Mouse (Mus musculus): ENCODE measurements around the gene Wnt4. TPM values are rescaled to one million over a fixed set of nuclear protein-coding genes. Genes with fewer than 3 reads are reported as not detected.

The Wnt4 gene
- total RNA-seq, 1 experiment: 4.0 TPM

- no peak for DNase-seq (ENCODE audit: low read depth, low spot score)
- no peak overlapping the region for H3K27ac ChIP-seq (ENCODE audit: insufficient read depth, low read depth, low read length, poor library complexity, severe bottlenecking)
Observed at GRCm38 (mm10) chr4:137301635-137302034, 24.3 kb downstream of the Wnt4 start.

GRCm38 (mm10) chr4:137304106-137304505 is 26.8 kb downstream of the Wnt4 start:
- Histone ChIP-seq H3K9me3 (ENCODE audit: control insufficient read depth, insufficient read depth, low read depth, low read length) (no peaks in the 10 kb centered on the region), H3K27ac (ENCODE audit: insufficient read depth, low read depth, low read length, poor library complexity, severe bottlenecking) (no peak overlapping the region), H3K9ac (ENCODE audit: insufficient read depth, low read depth, low read length, poor library complexity, severe bottlenecking) (no peak overlapping the region), H3K4me3 (ENCODE audit: insufficient read depth in 1 of 2, low read depth in 1 of 2, low read length in 2 of 2, poor library complexity in 1 of 2, severe bottlenecking in 1 of 2) (no peak overlapping the region), H3K36me3 (ENCODE audit: control insufficient read depth, insufficient read depth, low read length, poor library complexity, severe bottlenecking) (no peaks in the 10 kb centered on the region), H3K4me1 (ENCODE audit: control insufficient read depth in 2 of 2, insufficient read depth in 2 of 2, low read length in 2 of 2, poor library complexity in 1 of 2) (no peaks in the 10 kb centered on the region)
- no peak for TF ChIP-seq MAFK (IDR thresholded peaks at IDR 0.05; ENCODE audit: insufficient read depth, low read depth, low read length)
- no peak for TF ChIP-seq ZC3H11A (IDR thresholded peaks at IDR 0.05; ENCODE audit: borderline replicate concordance, low read depth, low read length)
- no peak for TF ChIP-seq ZNF384 (IDR thresholded peaks at IDR 0.05; ENCODE audit: low read depth, low read length)
- no peak for TF ChIP-seq CHD2 (IDR thresholded peaks at IDR 0.05; ENCODE audit: low read depth, low read length)
- no peak for TF ChIP-seq HCFC1 (IDR thresholded peaks at IDR 0.05; ENCODE audit: borderline replicate concordance, insufficient read depth, low read length)
- in situ Hi-C loops (cut with MboI; ENCODE audit: low sequenced_read_pairs in 2 of 2, unreplicated experiment in 2 of 2): no loop called here
- no peak for DNase-seq (ENCODE audit: low read depth, low spot score)

More at GRCm38 (mm10) chr4:137301635-137302034, 24.3 kb downstream of the Wnt4 start:
- in situ Hi-C loops (cut with MboI; ENCODE audit: low sequenced_read_pairs in 2 of 2, unreplicated experiment in 2 of 2): no loop called here
- no peak overlapping the region for H3K9ac ChIP-seq (ENCODE audit: insufficient read depth, low read depth, low read length, poor library complexity, severe bottlenecking)
- H3K4me1 ChIP-seq (ENCODE audit: control insufficient read depth in 2 of 2, insufficient read depth in 2 of 2, low read length in 2 of 2, poor library complexity in 1 of 2): no peaks in the 10 kb centered on the region
- H3K36me3 ChIP-seq (ENCODE audit: control insufficient read depth, insufficient read depth, low read length, poor library complexity, severe bottlenecking): no peaks in the 10 kb centered on the region
- TF ChIP-seq MAFK (IDR thresholded peaks at IDR 0.05; ENCODE audit: insufficient read depth, low read depth, low read length) (no peak), HCFC1 (IDR thresholded peaks at IDR 0.05; ENCODE audit: borderline replicate concordance, insufficient read depth, low read length) (no peak), ZNF384 (IDR thresholded peaks at IDR 0.05; ENCODE audit: low read depth, low read length) (no peak), CHD2 (IDR thresholded peaks at IDR 0.05; ENCODE audit: low read depth, low read length) (no peak), ZC3H11A (IDR thresholded peaks at IDR 0.05; ENCODE audit: borderline replicate concordance, low read depth, low read length) (no peak)
- no peak overlapping the region for H3K4me3 ChIP-seq (ENCODE audit: insufficient read depth in 1 of 2, low read depth in 1 of 2, low read length in 2 of 2, poor library complexity in 1 of 2, severe bottlenecking in 1 of 2)
- H3K9me3 ChIP-seq (ENCODE audit: control insufficient read depth, insufficient read depth, low read depth, low read length): no peaks in the 10 kb centered on the region

DNA sequence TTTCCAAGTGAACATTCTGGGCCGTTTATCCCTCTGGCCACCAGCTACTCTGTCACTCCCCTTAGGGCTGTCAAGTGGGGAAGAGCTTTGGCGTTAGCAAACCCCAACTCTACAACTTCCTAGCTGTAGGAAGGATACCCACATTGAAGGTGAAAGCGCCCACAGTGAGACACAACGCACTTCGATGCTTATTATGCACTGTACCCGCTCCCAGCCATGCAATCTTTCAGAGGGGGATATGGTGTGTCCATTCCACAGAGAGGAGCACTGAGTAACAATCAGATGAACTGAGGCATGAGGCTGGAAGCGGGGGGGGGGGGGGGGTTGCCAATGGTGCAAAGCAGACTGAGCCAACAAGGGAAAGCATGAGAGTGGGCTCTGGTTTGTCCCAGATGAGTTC is 27.8 kb downstream of the Wnt4 start:
- Histone ChIP-seq H3K9me3 (ENCODE audit: control insufficient read depth, insufficient read depth, low read depth, low read length) (no peaks in the 10 kb centered on the region), H3K27ac (ENCODE audit: insufficient read depth, low read depth, low read length, poor library complexity, severe bottlenecking) (no peak overlapping the region), H3K36me3 (ENCODE audit: control insufficient read depth, insufficient read depth, low read length, poor library complexity, severe bottlenecking) (no peaks in the 10 kb centered on the region), H3K4me1 (ENCODE audit: control insufficient read depth in 2 of 2, insufficient read depth in 2 of 2, low read length in 2 of 2, poor library complexity in 1 of 2) (no peaks in the 10 kb centered on the region), H3K4me3 (ENCODE audit: insufficient read depth in 1 of 2, low read depth in 1 of 2, low read length in 2 of 2, poor library complexity in 1 of 2, severe bottlenecking in 1 of 2) (no peak overlapping the region), H3K9ac (ENCODE audit: insufficient read depth, low read depth, low read length, poor library complexity, severe bottlenecking) (no peak overlapping the region)
- no peak for DNase-seq (ENCODE audit: low read depth, low spot score)
- TF ChIP-seq CHD2 (IDR thresholded peaks at IDR 0.05; ENCODE audit: low read depth, low read length) (no peak), ZC3H11A (IDR thresholded peaks at IDR 0.05; ENCODE audit: borderline replicate concordance, low read depth, low read length) (no peak), MAFK (IDR thresholded peaks at IDR 0.05; ENCODE audit: insufficient read depth, low read depth, low read length) (no peak), ZNF384 (IDR thresholded peaks at IDR 0.05; ENCODE audit: low read depth, low read length) (no peak), HCFC1 (IDR thresholded peaks at IDR 0.05; ENCODE audit: borderline replicate concordance, insufficient read depth, low read length) (no peak)
- in situ Hi-C loops (cut with MboI; ENCODE audit: low sequenced_read_pairs in 2 of 2, unreplicated experiment in 2 of 2): no loop called here

DNA sequence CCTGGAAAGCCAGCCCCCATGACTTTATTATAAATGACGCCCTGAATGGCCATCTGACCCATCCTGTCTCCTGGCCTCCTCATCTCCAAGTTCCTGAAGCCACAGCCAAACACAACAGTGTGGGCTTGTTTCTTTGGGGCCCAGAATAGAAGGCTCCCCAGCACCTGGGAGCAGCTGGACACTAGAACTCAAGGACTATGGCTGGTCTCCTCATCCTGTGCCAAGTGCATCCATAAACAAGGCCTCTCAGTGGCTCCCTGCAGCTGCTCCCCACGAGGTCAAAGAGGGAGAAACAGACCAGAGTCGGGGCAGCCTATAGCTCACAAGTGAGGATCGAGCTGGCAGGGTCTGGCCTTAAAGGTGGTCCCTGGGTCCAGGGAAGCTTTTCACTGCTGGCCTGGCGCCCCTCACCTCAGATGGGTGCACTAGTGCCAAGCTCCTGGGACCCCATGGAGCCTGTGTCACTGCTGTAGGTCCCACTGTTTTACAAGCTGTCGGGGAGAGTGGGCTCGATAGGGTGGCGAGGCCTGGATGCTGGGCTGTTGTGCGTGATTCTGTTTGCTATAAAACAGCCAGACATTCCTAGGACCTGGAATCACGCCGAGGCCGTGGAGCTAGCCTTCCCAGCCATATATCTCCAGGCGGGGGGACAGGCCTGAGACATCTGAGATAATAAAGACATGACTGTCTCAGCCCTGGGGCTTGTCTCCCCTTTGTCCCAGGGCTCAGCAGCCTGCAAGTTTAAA is 28.7 kb downstream of the Wnt4 start:
- in situ Hi-C loops (cut with MboI; ENCODE audit: low sequenced_read_pairs in 2 of 2, unreplicated experiment in 2 of 2): no loop called here
- H3K27ac ChIP-seq (ENCODE audit: insufficient read depth, low read depth, low read length, poor library complexity, severe bottlenecking): no peak overlapping the region
- no peak overlapping the region for H3K9ac ChIP-seq (ENCODE audit: insufficient read depth, low read depth, low read length, poor library complexity, severe bottlenecking)
- no peaks in the 10 kb centered on the region for H3K36me3 ChIP-seq (ENCODE audit: control insufficient read depth, insufficient read depth, low read length, poor library complexity, severe bottlenecking)
- H3K4me3 ChIP-seq (ENCODE audit: insufficient read depth in 1 of 2, low read depth in 1 of 2, low read length in 2 of 2, poor library complexity in 1 of 2, severe bottlenecking in 1 of 2): no peak overlapping the region
- no peak for DNase-seq (ENCODE audit: low read depth, low spot score)
- TF ChIP-seq MAFK (IDR thresholded peaks at IDR 0.05; ENCODE audit: insufficient read depth, low read depth, low read length) (no peak), ZC3H11A (IDR thresholded peaks at IDR 0.05; ENCODE audit: borderline replicate concordance, low read depth, low read length) (no peak), ZNF384 (IDR thresholded peaks at IDR 0.05; ENCODE audit: low read depth, low read length) (no peak), HCFC1 (IDR thresholded peaks at IDR 0.05; ENCODE audit: borderline replicate concordance, insufficient read depth, low read length) (no peak)
- no peaks in the 10 kb centered on the region for H3K9me3 ChIP-seq (ENCODE audit: control insufficient read depth, insufficient read depth, low read depth, low read length)
- no peaks in the 10 kb centered on the region for H3K4me1 ChIP-seq (ENCODE audit: control insufficient read depth in 2 of 2, insufficient read depth in 2 of 2, low read length in 2 of 2, poor library complexity in 1 of 2)
